Mouse (Mus musculus): Measurements from ENCODE around the gene Pou3f1. TPM values are rescaled to one million over a fixed set of nuclear protein-coding genes. Genes with fewer than 3 reads are reported as not detected.

The Pou3f1 gene
- total RNA-seq, 2 experiments from 2014 or later: 17.1 to 17.3 TPM

- DNase-seq (ENCODE audit: low spot score in 2 of 2): peak; percentile 79 to 89
These were observed 445 bp downstream of the Pou3f1 start for GRCm38 (mm10) chr4:124656854-124657650.

- no peak for DNase-seq (ENCODE audit: low spot score in 2 of 2)
These were observed 1.2 kb downstream of the Pou3f1 start for GRCm38 (mm10) chr4:124657781-124658180.

- no peak for DNase-seq (ENCODE audit: low spot score in 2 of 2)
These were observed 1.8 kb downstream of the Pou3f1 start for GRCm38 (mm10) chr4:124658412-124658851.

GRCm38 (mm10) chr4:124659251-124660217, 2.9 kb downstream of the Pou3f1 start:
- no peak for DNase-seq (ENCODE audit: low spot score in 2 of 2)

GRCm38 (mm10) chr4:124660603-124661002, 4.0 kb downstream of the Pou3f1 start:
- no peak for DNase-seq (ENCODE audit: low spot score in 2 of 2)

- no peak for DNase-seq (ENCODE audit: low spot score in 2 of 2)
These were observed 6.4 kb downstream of the Pou3f1 start for GRCm38 (mm10) chr4:124663034-124663433.

GRCm38 (mm10) chr4:124664185-124664584, 7.6 kb downstream of the Pou3f1 start:
- no peak for DNase-seq (ENCODE audit: low spot score in 2 of 2)

- DNase-seq (ENCODE audit: low spot score in 2 of 2): no peak
These were observed 8.0 kb downstream of the Pou3f1 start for GRCm38 (mm10) chr4:124664604-124665003.

GRCm38 (mm10) chr4:124667476-124668033, 10.9 kb downstream of the Pou3f1 start:
- no peak for DNase-seq (ENCODE audit: low spot score in 2 of 2)

GRCm38 (mm10) chr4:124668078-124668477, 11.5 kb downstream of the Pou3f1 start:
- DNase-seq (ENCODE audit: low spot score in 2 of 2): no peak

- no peak for DNase-seq (ENCODE audit: low spot score in 2 of 2)
These were observed 13.6 kb downstream of the Pou3f1 start for GRCm38 (mm10) chr4:124670232-124670631.

GRCm38 (mm10) chr4:124671583-124671982, 15.0 kb downstream of the Pou3f1 start:
- DNase-seq (ENCODE audit: low spot score in 2 of 2): no peak

GRCm38 (mm10) chr4:124672347-124673320, 16.0 kb downstream of the Pou3f1 start:
- DNase-seq (ENCODE audit: low spot score in 2 of 2): no peak

- no peak for DNase-seq (ENCODE audit: low spot score in 2 of 2)
These were observed 17.9 kb downstream of the Pou3f1 start for GRCm38 (mm10) chr4:124674334-124675032.

GRCm38 (mm10) chr4:124675037-124675436, 18.4 kb downstream of the Pou3f1 start:
- DNase-seq (ENCODE audit: low spot score in 2 of 2): peak; percentile 72 to 73

- no peak for DNase-seq (ENCODE audit: low spot score in 2 of 2)
These were observed 19.4 kb downstream of the Pou3f1 start for GRCm38 (mm10) chr4:124675958-124676357.

GRCm38 (mm10) chr4:124682270-124682669, 25.7 kb downstream of the Pou3f1 start:
- DNase-seq (ENCODE audit: low spot score in 2 of 2): no peak

GRCm38 (mm10) chr4:124683474-124683873, 26.9 kb downstream of the Pou3f1 start:
- no peak for DNase-seq (ENCODE audit: low spot score in 2 of 2)

GRCm38 (mm10) chr4:124685004-124685403, 28.4 kb downstream of the Pou3f1 start:
- no peak for DNase-seq (ENCODE audit: low spot score in 2 of 2)

- no peak for DNase-seq (ENCODE audit: low spot score in 2 of 2)
These were observed 28.8 kb downstream of the Pou3f1 start for GRCm38 (mm10) chr4:124685453-124685852.

All from left cerebral cortex, adult 18-20 months (tissue).